Mouse (Mus musculus) Muller cell, postnatal 12 days (primary cell): ENCODE results near the gene Bik.
"Not testable (repeated sequence)": the region's sequence is repeated elsewhere in the genome, so short reads cannot be mapped to it uniquely, and the experiment has no call there.

Experiments used
- DNase-seq: peaks from one replicate; pipeline ENCODE4 v3.0.0-alpha.2; 2015; ENCODE audit errors: inconsistent ontology term

Gene Bik

DNA sequence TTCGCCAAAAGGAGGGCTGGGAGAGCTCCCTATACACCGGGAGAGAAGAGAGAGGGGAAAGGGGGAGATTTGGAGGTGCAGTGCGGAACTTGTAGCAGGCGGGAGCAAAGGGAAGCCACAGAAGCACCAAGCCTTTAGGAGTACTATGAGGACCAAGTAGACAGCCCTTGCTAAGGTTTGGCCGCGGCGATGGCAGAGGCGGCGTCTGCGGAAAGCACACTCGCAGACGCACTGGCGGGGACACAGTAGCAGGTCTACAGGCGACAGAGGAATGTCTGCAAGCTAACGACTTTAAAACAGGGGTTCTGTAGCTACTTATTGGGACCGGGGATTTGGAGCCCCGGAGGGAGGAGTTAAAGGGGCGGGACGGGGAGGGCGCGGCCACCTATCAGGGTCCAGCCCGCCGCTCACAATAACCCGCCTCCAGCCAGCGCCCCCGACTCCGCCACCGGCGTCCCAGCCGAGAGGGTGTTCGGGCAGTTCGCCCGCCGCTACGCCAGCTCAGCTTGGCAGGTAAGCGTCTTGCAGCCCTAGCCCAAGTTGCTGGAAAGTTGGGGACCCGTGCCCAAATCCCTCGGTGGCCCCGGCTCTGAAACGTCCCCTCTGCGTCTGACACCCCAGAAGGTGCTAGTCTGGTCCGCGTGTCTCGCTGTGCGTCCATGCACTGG is at the start of gene Bik:
Gene Bik, plus strand, starts transcription at position 439 of the 668 bp plus-strand sequence.
- DNase-seq = peak; percentile 77

DNA sequence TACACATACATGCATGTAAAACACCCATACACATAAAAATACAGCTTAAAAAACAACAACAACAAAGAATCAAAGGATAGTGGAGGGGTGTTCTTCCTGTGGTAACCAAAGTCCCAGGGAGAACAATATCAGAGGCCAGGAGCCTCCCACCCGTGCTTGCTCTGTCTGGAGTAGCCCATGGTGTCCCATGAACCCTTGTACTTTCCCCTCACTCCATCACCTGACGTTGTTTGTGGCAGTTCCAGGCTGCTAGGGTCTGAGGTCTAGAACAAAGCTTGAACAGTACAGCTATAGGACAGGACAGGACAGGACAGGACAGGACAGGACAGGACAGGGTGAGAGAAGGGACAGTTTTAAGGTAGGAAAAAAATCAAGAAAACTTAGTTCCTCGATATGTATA is 48.6 kb upstream of the Bik start:
- no peak for DNase-seq

DNA sequence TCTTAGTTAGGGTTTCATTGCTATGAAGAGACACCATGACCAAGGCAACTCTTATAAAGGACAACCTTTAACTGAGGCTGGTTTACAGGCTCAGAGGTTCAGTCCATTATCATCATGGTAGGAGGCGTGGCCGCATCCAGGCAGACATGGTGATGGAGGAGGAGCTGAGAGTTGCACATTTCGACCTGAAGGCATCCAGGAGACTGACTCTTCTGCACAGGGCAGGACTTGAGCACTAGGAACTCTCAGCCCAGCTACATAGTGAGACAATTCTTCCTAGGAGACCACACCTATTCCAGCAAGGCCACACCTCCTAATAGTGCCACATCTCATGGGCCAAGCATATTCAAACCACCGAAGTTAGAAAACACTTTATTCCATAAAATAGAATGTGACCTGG is 46.8 kb upstream of the Bik start:
- DNase-seq = no peak

DNA sequence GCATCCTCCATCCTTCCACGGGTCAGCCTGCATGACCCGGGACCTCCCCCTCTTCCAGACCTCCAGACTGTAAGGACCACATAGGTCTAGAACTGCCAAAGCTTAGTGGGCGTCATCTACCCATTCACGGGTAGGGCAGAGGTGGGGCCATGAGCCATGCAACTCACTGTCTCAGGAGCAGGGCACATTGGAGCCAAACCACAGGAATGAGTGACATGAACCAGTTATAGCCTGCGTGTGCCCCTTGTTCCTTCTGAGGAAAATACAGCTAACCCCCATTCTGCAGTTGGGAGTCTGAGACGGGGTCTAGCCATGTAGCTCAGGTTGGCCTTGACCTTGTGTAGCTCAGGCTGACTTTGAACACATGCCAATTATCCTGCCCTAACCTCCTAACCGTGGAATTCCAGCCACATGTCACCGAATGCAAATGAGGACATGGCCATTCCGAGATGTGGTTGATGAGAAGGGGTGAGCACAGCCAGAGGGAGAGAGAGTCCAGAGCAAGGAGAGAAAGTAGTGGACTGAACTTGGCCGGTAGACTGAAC is 45.4 kb upstream of the Bik start:
- DNase-seq = peak; percentile 77

DNA sequence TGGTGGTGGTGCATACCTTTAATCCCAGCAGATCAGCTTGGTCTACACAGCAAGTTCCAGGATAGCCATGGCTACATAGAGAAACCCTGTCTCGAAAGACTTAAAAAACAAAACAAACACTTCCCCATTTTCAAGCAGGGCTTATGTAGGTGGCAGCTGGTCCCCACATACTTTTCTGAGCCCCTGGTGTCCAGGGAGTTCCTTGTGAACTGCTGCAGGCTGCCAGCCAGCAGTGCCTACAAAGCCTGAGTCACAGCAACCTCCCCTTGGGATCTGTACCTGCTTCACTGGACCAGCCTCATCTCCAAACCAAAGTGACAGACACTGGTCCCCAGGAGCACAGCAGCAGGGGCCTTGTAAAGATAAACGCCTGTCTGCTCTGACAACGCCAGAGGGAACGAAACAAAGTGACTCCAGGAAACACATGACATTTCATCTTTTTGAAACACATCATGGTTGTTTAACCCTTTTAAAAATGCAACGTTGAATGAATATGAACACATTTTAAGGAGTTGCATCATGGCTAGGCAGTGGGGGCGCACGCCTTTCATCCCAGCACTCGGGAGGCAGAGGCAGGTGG is 43.9 kb upstream of the Bik start:
- DNase-seq = no peak

DNA sequence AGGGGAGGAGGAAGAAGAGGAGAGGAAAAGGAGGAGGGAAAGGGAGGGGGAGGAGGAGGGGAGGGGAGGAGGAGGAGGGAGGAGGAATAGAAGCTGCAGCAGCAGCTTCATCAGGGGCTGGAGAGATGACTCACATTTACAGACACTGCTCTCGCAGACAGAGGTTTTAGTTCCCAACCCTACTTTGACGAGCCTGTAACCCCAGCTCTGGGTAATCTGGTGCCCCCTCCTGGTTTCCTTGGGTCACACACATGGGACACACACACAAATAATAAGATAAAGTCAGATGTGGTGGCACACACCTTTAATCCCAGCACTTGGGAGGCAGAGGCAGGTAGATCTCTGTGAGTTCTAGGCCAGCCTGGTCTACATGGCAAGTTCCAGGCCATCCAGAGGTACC is 43.2 kb upstream of the Bik start:
- no peak for DNase-seq

DNA sequence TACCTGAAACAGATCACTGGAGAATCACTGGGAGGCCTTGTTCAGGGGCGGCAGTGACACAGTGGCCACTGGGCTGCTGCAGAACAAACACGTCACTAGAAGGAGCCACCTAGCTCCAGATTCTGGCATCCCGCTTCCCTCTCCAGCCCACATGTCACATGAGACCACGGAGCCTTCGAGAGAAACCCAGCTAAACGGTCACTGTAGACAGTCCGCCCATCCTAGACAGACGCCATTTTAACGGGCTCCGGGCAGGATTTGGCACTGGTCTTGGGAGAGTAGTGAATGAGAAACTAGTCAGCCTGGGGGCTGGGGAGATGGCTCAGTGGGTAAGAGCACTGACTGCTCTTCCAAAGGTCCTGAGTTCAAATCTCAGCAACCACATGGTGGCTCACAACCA is 42.4 kb upstream of the Bik start:
- DNase-seq = no peak

DNA sequence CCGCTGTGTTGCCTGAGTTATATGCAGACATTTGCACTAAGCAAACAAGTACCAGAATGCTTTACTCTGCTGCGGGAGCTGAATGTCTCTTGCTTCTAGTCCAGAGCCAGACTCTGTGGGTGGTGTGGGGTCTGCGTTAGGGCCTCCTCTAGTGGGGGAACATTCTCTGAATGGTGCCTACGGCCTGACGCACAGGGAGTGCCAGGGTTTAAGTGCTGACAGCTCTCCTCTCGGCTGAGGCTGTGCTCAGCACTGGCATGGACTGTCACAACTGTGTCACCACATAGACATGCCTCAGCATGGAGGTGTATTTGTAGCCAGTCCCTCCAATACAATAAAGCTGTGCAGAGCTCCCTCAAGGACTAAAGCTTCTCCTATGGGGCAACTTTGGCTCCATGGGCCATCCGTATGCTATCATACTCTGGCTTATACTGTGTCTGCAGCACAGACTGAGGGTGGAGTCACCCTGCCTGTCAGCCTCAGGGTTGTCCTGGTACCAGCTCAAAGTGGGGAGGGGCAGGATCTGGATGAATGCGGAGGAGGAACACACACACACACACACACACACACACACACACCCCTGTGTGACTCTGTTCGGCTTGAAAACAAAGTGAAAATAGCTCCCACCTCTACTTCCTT is 39.1 kb upstream of the Bik start:
- DNase-seq = no peak

DNA sequence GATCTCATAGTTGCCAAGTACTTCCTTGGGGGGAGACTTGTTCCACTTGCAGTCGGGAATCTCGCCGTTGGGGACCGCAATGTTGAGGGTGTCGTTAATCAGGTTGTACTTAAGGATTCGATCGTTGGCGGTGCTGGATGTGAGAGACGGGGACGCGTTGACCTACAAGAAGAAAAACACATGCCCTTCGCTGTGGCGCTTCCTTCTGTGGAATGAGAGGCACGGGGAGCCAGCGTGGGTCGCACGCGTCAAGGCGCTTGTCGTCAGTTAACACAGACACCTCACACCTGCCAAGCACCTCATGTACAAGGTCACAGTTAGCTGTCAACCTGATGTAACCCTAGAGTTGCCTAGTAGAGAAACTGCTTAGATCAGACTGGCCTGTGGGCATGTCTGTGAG is 37.2 kb upstream of the Bik start:
- DNase-seq = no peak

DNA sequence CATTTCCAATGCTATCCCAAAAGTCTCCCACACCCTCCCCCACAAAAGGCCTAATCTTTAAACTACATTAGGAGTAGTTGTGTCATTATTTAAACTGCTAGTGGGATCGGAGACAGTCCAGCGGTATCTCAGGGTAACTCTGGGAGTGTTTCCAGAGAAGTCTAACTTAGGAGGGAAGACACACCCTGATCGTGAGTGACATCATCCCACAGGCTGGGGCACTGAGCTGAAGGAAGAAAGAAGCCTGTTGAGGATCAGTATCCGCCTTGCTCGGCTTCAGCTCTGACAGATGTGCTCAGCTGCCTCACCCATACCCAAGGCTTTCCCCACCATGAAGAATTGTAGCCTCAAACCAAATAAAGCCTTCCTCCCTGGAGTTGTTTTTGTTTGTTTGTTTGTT is 34.8 kb upstream of the Bik start:
- DNase-seq = no peak

DNA sequence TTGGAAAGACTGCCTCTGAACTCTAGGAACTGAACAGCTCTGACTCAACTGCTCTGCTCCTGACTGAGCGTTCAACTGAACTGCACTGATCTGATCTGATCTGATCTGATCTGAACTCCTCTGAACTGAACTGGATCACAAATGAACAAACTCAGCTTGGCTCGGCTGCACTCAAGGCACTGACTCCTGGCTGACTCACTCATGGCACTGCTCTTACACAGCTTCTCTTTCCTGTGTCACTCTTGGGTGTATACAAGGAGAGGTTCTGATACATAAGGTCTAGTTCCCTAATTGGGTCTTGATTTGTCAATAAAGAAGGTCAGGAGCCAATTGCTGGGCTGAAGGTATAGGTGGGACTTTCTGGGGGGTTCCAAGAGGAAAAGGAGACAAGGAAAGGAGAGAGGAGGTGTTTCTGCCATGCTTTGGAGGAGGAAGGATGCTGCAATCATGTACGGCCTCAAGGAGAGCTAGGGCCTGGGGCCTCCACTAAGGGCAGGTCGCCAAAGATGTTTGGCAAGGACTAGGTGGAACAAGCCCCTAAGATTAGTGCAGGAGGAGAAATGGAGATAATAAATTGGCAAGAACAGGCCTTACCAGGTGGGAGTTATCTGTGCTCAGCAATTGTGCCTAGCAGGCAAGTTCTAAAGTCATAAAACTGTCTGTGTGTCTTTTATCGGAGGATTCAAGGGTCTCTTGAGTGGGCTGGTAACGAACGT is 32.6 kb upstream of the Bik start:
- no peak for DNase-seq

DNA sequence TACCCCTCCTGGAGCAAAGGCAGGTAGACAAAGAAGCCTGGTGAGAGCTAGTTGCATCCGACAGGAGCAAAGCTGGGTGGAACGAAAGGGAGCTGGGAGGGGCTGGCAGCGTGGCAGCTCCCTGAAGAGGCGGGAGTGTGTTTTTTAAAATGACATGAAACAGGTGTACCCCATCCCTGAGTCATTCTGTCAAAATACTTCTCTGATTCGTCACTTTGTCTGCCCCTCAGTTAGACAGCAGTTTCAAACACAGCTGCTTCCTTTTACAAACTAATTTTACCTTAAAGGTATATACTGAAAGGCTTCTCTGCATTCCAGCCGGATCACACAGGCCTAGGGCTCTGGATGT is 32.1 kb upstream of the Bik start:
- DNase-seq = no peak

DNA sequence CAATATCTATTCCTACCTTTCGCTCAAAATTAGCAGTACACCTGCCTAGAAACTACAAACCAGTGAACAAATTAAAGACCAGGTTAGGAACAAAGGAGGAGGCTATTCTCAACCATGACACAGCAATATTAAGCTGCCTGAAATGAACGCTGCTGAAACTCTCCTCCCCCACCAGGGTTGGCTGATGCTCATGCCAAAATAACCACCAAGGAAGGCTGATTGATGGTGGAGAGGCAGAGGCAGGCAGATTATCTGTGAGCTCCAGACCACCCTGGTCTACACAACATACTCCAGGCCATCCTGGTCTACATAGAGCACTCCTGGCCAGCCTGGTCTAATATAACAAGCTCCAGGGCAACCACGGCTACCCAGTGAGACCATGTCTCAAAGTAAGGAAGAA is 31.5 kb upstream of the Bik start:
- no peak for DNase-seq

DNA sequence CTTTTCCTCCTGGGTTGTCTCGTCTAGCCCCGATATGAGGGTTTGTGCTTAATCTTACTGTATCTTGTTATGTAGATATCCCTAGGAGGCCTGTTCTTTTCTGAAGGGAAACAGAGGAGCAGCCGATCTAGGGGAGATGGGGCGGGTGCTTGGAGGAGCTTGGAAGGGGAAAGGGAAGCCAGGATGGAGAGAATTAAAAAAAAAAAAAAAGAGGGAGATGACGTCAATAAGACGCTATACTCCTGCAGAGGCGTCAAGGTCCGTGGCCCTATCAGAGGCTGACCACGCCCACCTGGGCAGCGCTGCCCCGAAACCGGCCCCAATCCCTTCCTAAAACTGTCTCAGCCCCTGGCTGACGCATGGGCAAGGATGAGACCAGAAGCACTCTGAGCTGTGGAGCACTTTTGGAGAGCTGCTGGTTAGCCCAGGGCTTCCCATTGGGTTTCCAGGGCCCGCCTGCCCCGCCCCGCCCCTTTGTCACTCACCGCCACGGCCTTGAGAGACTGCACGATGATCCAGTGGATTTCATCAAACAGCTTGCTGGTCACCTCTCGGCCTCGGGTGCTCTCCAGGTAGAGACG is 30.8 kb upstream of the Bik start:
- no peak for DNase-seq

DNA sequence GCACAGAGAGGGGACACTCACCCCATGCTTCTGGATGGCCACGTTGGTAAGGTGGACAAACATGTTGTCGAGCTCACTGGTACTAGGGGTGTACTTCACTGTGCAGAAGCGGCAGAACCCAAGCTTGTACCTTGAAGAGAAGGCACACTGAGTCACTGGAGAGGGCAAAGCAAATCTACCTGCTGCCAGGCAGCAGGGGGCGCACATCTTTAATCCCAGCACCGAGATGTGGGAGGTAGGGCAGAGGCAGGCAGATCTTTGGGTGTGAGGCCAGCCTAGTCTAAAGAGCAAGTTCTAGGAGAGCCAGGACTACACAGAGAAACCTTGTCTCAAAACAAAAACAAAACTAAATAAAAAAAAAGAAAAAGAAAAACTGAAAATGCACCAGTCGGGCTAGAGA is 29.4 kb upstream of the Bik start:
- no peak for DNase-seq

DNA sequence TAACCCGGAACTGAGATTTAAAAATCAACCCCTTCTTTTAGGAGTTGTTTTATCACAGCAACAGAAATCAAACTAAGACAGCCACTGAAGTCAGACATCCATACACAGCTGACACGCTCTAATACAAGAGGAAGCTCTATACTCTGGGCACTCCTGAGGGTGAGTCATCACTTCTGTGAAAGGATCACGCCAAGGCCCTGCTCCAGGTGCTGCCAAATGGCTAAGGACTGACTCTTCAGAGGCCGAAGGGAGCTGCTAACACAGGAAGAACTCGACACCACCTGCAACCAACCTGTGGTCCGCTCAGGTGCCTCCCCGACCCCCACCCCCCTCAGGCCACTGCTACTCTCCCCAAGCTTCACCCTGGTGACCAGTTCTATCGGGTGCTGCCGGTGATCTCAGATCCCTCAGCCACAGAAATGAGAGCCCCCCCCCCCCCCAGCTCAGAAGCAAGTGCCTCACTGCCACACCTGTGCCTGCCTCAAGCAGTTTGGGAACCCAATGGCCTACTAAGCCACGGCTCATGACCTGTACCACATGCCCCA is 27.4 kb upstream of the Bik start:
- no peak for DNase-seq

DNA sequence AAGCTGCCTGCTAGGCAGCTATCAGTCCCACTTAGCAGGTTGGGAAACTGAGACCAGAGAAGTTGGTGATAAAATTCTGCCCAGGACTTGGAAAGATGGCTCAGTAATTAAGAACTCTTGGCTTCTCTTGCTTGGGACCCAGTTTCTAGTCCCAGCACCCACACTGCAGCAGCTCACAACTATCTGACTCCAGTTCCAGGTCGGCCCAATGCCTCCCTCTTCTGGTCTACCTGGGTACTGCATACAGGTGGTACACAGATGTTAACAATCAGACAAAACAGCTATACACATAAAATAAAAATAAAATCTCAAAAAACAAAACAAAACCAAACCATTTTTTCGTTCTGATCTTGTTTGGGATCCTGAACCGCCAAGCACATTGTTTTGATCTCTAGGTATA is 26.3 kb upstream of the Bik start:
- DNase-seq = no peak

DNA sequence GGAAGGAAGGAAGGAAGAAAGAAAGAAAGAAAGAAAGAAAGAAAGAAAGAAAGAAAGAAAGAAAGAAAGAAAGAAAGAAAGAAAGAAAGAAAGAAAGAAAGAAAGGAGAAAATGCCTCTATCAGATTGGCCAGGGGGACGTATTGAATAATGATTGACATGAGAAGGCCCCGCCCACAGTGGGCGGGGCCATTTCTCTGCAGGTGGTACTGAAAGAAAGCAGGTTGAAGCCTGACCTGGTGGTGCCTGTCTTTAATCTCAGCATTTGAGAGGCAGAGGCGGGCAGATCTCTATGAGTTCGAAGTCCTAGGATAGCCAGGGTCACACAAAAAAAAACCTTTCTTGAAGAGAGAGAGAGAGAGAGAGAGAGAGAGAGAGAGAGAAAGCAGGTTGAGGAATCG is 25.2 kb upstream of the Bik start:
- DNase-seq = not testable (repeated sequence)

DNA sequence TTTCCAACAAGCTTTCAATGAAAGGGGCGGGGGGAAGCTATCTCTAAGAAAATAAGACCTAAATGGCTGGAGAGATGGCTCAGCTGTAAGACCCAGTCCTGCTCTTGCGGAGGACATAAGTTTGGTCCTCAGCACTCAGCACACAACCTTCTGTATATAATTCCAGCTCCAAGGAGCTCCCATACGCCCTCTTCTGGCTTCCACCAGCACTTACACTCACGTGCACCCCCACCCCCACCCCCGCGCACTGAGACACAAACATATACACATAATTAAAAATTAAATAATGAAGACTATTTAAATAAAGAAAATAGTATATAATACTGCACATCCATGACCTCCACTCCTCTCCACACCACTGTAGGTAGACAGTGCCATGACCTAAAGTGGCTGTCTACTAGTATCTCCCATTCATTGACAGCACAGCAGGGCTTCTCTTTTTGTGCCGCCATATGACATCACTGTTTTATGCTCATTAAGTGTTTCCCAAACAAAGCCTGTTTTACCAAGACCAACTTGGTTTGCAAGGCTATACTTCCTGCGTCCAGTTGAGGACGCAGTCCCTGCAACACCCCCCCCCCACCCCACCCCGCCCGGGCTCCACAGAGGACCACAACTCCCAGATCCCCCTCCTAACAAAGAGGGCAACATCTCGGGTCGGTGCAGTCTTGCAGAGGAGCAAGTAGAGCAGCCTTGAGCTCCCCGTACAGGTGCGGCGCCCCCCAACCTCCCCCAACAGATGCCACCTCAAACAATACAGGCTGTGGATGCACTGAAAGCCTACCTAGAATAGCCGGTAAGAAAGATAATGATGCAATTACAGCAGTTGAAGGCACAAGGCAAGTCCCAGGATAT is 16.5 kb upstream of the Bik start:
- no peak for DNase-seq

DNA sequence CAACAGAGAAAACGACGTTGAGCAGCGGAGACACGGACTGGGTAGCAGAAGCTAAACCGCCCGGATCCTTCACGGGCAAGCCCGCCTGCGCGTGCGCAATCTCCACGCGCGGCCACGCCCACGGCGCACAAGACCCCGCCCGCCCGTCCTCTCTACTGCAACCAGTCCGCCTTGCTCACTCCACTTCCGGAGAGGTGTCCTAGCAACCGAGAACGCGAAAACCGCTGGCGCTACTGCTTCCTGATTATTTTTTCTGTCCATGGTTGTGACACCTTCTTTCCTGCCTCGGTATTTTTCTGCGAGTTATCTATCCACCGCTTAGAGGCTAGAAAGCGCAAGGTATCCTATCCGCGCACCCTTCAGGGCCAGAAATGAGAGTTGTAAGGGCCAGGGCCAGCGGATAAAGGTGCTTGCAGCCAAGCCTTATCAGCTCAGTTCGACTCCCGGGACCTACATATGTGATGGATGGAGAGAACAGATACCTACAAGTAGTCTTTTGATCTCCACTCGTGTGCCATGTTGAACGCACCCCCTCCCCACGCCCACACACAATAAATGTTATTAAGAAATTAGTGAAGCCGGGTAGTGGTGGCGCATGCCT is 15.8 kb upstream of the Bik start, which contains the start of gene Ttll1:
Gene Ttll1, minus strand, starts transcription at position 89 of the 601 bp plus-strand sequence.
- peak; percentile 94 for DNase-seq
